Mouse (Mus musculus) skeletal muscle tissue, adult 2 months (tissue): ENCODE measurements at regions not wholly inside any gene's neighbourhood (a gene's known extent, or its start where the extent isn't known, plus 50 kb on each side); places are given as distances from the start of the nearest gene placed in this dataset.

Source experiments
- DNase-seq: peaks from one replicate; pipeline ENCODE4 v3.0.0-alpha.2; 2012; ENCODE audit warnings: low read depth, low spot score

DNA sequence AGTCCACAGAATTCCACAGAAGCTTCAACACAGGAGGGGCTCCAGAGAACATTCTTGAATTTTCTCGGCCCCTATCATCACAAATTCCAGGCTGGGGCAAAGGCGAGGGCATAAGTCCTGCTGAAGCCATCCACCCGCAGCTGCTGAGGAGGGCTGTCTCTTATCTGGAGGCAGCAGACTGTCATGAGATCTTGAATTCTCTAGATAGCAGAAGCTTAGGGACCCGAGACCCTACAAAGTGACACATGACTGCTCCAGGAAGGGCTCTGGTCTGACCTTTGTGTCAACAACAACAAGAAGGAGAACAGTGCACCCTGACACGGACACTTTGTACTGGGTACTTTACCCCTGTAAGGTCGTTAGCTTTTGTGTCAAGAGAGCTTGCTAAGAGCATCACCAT is 57.2 kb downstream of the Lao1 start:
- no peak for DNase-seq

GRCm38 (mm10) chr4:119019013-119019781 is 57.8 kb downstream of the Lao1 start:
- no peak for DNase-seq

GRCm38 (mm10) chr4:119022338-119022737 is 61.0 kb downstream of the Lao1 start:
- DNase-seq = no peak

- no peak for DNase-seq
Measured at GRCm38 (mm10) chr4:119026237-119026861, 65.0 kb downstream of the Lao1 start.

DNA sequence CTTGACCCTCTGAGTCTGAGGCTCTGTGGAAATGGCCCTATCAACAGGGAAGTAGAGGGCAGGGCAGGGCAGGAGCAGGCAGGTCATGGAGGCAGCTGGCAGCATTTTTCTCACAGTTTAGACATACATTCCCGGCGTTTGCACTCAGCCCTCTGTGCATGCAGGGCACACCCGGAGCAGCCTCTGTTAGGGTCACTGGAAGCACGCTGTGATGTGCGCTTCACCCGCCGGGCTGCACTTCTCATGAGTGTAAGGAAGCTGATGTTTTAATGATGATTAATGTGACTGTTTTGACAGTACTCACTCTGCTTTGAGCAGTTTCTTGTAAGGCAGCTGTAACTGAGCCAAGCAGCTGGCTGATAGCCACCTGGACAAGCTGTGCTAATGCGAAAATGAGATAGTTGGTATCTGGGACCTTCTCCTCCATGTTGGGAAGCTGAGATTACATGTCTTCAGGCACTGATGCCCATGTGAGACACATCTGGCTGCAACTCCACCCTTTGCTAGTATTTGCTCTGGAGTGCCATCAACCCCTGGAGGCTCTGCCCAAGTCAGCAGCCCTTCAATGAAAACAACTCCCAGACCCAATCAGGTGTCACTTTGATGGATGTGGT is 66.9 kb downstream of the Lao1 start:
- DNase-seq = no peak

DNA sequence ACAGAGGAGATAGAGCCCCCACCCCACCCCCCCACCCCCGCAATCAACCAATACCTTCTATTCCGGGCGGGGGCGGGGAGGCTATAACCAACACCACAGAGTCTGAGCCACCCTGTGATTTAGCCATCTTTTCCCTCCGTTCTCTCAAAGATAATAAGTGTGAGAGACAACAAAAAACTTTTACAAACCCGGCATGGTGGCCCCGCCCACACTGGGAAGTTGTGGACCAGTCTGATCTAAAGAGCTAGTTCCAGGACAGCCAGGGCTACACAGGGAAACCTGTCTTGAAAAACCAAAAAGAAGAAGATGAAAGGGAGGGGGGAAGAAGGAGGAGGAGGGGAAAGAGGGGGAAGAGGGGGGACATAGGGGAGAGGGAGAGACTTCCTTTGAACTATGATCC is 67.7 kb downstream of the Lao1 start:
- no peak for DNase-seq

DNA sequence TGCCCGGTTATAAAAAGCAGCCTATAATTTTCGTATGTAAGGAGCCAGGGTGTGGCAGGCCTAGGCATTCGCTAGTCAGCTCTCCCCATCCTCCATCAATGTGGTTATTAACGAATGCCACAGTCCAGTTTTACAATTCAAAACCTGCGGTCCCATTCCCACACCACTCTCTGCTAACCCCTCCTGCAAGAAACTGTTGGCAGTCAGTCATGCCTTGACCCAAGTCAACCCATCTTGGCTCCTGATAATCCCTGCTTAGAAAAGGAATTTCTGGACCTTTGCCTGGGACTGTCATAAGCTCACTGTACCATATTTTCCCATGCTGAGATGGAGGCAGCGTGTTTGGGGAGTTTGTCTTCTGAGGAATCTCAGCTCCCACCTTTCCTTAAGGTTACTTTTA is 68.4 kb downstream of the Lao1 start:
- no peak for DNase-seq

DNA sequence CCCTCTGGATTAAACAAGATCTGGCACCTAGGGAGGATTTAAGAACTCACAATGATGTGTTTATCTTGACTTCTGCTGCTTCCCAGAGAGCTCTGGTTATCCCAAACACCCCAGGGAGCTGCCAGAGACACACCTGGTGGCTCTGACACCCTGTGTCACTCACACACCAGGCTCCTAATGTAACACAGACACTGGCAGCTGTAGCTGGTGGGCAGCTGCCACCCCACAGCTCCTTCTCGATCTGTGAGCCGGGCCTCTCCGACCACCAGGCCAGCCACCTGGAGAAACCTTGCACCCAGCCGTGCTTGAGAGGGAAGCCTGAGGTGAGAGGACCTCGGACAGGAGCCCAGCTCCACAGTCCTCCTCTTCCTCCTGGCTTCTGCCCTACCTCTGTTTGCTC is 69.5 kb downstream of the Lao1 start:
- DNase-seq = no peak

DNA sequence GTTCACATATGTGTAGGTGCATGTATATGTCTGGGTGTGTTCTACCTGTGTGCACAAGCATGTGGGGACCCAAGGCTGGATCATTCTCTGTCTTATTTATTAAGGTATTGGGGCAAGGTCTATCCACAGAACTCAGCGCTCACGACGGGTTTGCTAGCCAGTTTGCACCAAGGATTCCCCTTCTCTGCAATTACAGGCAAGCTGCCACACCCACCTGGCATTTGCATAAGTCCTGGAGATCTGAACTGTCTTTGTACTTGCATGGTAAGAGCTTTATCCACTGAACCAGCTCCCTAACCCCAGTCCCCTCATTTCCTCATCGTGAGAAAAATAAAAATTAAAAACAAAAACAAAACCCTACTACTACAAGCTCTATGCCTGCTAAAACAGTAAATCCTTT is 71.6 kb downstream of the Lao1 start:
- no peak for DNase-seq

- no peak for DNase-seq
Measured at GRCm38 (mm10) chr4:119036582-119036981, 71.9 kb upstream of the Slc2a1 start.

- DNase-seq = no peak
Measured at GRCm38 (mm10) chr4:119040041-119040440, 68.5 kb upstream of the Slc2a1 start.

DNA sequence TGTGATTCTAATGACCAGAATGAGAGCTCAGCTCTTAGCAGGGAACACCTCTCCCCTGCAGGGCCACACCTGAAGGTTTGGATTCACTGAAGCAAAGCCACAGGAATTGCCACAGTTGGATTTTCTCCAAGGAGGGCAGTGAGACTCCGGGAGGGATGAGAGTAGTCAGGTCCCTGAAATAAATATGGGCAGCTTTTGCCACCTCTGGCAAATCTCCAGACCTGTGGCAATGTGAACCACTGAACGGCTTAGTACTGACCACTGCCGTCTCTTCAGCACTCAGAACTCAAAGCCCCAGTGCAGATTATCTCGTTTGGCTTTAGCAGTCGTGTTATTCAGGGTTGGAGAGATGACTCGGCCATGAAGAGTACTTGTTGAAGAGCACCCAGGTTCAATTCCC is 66.9 kb upstream of the Slc2a1 start:
- DNase-seq = peak; percentile 4

GRCm38 (mm10) chr4:119044005-119044677 is 64.4 kb upstream of the Slc2a1 start:
- DNase-seq = no peak

- no peak for DNase-seq
Measured at GRCm38 (mm10) chr4:119044836-119045235, 63.7 kb upstream of the Slc2a1 start.

GRCm38 (mm10) chr4:119050867-119051353 is 57.6 kb upstream of the Slc2a1 start:
- no peak for DNase-seq

DNA sequence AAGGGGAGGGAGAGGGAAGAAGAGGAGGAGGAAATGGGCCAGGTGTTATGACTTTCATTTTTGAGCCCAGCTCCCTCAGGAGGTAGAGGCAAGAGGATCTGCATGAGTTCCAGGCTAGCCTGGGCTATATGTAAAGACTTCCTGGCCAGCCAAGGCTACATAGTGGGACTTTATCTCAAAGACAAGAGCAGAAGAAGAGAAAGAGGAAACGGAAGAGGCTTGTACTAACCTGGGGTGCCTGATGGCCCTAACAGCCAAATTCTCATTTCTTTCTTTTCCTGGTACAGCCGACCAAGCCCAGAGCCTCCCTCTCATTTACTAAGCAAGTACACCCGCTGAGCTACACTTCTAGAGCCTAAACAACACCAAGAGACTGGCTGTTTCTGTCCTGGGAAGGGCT is 56.0 kb upstream of the Slc2a1 start:
- no peak for DNase-seq

- no peak for DNase-seq
Measured at GRCm38 (mm10) chr4:119053241-119053640, 55.3 kb upstream of the Slc2a1 start.

DNA sequence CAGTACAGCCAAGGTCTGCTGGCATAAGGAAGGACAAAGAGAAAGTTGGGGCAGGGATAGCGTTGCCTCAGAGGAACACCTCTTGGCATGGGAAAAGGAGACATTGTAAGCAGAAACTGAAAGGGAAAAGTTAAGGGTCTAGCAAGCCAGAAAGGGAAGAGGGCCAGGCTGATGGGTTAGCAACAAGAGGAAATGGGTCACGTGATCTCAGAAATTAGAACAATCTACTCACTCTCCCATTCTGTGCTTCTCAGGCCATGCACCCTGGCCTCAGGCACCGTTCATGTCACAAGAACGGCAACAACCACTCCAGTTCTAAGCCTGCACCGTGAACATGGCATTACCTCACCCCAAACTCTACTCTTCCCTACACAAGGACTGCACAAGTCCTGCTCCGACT is 54.8 kb upstream of the Slc2a1 start:
- DNase-seq = no peak

GRCm38 (mm10) chr4:119054129-119054528 is 54.4 kb upstream of the Slc2a1 start:
- DNase-seq = no peak

GRCm38 (mm10) chr4:119057191-119057590 is 51.3 kb upstream of the Slc2a1 start:
- DNase-seq = no peak

DNA sequence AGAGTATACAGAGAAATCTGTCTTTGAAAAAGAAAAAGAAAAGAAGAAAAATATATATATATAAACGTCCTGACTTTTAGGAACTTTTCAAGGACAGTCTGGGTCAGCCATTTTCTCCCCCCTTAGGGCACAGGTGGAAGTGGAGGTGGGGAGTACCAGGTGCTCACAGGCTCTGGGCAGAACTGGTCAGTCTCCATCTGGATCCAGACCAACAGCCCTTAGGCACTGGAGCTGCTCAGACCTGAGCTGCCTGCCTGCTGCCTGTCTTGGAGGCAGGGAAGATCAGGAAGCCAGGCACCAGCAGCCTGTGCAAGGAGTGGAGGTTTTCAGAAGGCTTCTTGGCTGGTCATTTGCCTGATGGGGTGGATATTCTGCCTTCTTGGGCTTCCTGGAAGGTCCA is 50.7 kb upstream of the Slc2a1 start:
- DNase-seq = no peak
